Mouse (Mus musculus) lung, postnatal 25 days (tissue): ENCODE measurements around the gene Atp8b5.

Experiments
- DNase-seq: peaks from one replicate; pipeline ENCODE4 v3.0.0; 2022; ENCODE audit warnings: low spot score

Gene Atp8b5

DNA sequence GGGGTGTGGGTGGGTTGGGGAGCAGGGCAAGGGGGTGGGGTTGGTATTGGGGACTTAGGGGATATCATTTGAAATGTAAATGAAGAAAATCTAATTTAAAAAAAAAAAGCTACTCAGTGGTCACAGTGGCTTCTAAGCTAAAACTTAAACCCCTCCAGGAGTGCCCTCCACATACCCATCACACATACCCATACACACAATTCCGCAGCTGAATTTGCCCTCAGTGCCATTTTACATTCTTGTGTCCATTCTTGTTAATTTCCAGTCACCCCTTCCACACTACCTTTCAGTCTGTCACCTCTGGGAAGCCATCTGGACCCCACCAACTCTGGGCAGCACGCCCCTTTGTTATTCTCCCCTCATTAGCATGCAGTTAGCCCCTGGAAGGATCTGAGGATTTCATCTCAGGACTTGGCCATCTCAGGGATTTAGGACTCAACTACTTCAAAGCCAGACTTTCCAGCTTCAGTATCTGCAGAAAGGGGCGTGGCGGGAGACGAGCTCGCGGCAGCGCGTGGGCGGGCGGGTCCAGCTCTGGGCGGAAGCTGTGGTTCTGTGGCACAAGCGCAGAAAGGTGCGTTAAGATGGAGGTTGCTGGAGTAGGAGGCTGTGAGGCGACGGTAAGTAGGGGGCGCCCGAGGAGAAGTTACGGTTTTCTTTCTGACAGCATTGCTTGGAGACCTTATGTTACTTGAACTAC is at the start of gene Atp8b5:
TSS of gene Atp8b5 (plus strand) at position 537 of the 700 bp plus-strand sequence.
- peak; percentile 84 for DNase-seq

- DNase-seq = no peak
Measured at GRCm38 (mm10) chr4:43217997-43218396, 49.0 kb upstream of the Atp8b5 start.

- DNase-seq = no peak
Measured at GRCm38 (mm10) chr4:43231821-43232220, 35.1 kb upstream of the Atp8b5 start.

GRCm38 (mm10) chr4:43232985-43233384 is 34.0 kb upstream of the Atp8b5 start:
- no peak for DNase-seq

GRCm38 (mm10) chr4:43233489-43233888 is 33.5 kb upstream of the Atp8b5 start:
- no peak for DNase-seq

DNA sequence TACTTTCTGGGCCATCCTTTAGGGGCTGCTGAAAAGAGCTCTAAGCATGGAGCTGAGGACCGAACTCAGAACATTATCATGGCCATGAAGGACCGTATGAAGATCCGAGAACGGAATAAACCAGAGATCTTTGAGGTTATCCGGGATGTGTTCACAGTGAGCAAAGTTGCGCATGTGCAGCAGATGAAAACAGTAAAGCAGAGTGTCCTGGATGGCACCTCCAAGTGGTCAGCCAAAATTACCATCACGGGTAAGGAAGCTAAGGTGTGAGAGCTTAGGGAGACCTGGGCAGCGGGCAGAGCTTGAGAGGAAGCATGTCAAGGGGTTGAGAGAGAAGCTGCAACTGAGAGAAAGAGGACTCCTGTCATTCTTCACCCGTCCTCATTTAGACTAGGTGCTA is 30.1 kb upstream of the Atp8b5 start:
- DNase-seq = no peak

- DNase-seq = no peak
Measured at GRCm38 (mm10) chr4:43240716-43241115, 26.2 kb upstream of the Atp8b5 start.

GRCm38 (mm10) chr4:43244022-43244421 is 22.9 kb upstream of the Atp8b5 start:
- no peak for DNase-seq

DNA sequence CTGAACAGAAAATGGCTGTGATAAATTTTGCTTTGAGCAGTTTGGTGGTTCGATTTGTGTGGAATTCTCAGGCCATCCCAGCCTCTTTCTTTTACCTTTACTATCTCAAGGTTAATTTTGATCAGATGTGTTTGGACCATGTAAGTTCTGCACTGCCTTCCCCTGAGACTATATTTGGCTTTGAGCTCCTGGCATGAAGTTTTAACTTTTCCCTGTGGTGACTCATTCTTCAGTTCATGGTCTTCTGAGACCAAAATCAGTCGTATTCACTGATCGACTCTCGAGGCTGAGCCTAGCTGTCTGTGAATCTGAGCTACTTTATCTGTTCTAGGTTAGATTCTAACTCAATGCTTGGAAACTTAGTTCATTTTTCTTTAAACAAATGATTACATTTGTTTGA is 21.2 kb upstream of the Atp8b5 start:
- DNase-seq = no peak

DNA sequence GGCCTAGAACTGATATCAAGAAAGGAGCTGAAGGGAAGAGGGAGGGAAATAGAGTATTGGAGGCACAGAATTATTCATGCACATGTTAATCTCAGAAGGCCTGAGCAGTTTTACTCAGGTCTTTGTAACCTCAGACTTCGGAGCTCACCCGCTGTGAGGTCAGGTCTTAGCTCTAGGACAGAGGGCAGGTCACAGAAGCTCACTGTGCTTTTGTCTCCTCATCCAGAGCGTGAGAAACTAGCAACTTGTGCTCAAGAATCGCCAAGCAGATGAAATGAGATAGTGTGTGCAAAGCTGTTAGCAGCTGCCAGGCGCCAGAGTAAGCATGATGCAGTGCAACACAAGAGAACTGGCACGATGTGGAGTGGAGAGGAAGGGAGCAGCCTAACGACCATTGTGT is 18.9 kb upstream of the Atp8b5 start:
- no peak for DNase-seq

DNA sequence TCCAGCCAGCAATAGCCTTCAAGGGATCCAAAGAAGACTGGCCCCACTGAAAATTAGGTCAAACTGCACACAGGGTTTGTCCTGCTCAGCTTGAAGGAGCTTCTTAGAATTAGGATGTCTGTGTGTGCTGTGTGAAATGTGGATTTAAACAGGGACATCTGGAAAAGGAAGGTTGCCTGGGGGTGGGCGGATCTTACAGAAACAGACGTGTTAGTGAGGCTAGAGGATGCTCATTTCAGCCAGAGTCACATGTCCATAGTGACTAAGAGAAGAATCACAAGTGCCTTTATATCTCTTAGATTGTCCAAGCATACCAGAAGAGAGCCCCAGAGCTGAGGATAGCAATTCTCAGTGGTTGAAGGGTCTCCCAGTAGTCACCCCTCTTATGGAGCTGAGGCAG is 18.1 kb upstream of the Atp8b5 start:
- DNase-seq = no peak

DNA sequence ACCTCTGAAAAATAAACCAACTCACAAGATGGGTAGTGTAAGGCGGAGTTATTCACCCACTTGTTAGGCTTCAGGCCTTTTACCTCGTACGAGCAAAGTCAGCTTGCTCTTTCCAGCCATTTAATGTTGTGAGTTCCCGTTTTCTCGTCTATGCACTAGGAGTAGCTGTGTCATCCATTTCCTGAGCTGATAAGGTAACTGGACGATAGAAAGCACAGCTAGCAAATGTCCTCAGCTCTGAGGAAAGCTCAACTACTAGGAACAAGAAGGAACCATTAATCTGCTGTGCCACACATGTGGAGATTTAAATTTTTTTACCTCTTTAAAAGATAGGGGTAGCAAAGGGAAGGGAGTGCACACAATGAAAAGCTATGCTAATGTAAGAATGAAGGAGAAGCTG is 15.7 kb upstream of the Atp8b5 start:
- DNase-seq = no peak

DNA sequence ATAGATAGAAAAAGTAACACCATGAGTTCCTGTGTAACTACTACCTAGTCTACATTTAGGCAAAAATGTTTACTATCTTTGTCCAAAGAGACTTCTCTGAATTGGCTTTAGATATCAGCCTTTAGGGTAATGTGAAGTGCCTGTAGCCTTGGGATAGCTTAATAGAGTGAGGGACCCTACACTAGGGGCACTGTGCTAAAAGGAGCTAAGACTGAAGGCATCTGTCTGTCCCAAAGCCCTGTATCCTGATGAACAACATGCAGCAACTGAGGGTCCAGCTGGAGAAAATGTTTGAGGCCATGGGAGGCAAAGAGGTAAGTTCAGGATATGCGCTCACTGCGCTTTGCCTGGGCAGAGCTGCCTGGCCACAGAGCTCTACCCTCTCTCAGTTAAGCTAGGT is 9.9 kb upstream of the Atp8b5 start:
- DNase-seq = no peak

DNA sequence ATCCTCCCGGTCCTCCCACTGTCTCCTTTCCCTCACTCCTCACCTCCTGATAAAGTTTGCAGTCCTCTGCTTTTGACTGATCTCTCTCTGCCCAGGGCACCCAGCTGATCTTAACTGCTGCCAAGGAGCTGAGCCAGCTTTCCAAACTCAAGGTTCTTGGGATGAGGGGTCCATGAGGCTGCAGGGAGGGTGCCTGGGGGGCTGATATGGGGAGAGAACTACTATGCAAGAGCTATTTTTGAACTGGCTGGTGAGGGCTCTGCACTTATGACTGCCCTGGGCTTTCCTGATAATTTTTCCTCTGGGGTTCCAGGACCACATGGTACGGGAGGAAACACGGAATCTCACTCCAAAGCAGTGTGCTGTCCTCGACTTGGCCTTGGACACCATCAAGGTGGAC is 8.4 kb upstream of the Atp8b5 start:
- no peak for DNase-seq

- no peak for DNase-seq
Measured at GRCm38 (mm10) chr4:43259435-43259834, 7.5 kb upstream of the Atp8b5 start.

GRCm38 (mm10) chr4:43260096-43260495 is 6.9 kb upstream of the Atp8b5 start:
- DNase-seq = peak; percentile 7

DNA sequence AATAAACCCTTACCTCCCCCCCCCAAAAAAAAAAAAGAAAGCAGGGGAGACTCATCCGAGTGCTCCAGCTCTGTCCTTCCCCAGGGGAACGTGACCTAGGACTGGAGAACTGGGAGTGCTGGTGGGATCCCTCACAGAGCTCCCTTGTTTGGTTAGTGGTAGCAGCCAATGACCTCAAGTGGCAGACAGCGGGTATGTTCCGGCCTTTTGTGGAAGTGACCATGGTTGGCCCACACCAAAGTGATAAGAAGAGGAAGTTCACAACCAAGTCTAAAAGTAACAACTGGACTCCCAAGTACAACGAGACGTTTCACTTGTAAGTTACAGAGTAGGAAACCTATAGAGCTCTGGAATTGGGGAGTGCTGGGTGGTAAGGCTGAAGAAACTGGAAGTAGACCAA is 4.1 kb upstream of the Atp8b5 start:
- DNase-seq = peak; percentile 23

DNA sequence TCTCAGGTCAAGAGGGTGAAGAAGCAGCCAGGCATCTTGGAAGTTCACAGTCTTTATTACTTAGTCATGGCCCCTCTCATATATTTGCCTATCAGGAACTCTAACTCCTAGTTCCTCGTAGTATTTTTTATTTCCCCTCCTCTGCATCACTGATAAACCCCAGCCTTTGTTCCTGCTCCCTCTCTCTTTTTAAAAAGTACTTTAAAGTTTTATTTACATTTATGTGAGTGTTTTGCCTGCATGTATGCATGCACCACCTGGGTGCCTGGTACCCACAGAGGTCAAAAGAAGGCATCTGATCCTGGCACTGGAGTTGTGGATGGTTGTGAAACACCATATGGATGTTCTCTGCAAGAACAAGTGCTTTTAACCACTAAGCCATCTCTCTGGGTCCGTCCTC is 813 bp upstream of the Atp8b5 start:
- DNase-seq = no peak

GRCm38 (mm10) chr4:43267323-43267658 is 332 bp downstream of the Atp8b5 start:
- DNase-seq = no peak

- no peak for DNase-seq
Measured at GRCm38 (mm10) chr4:43285476-43285875, 18.5 kb downstream of the Atp8b5 start.

- no peak for DNase-seq
Measured at GRCm38 (mm10) chr4:43287305-43287704, 20.3 kb downstream of the Atp8b5 start.

DNA sequence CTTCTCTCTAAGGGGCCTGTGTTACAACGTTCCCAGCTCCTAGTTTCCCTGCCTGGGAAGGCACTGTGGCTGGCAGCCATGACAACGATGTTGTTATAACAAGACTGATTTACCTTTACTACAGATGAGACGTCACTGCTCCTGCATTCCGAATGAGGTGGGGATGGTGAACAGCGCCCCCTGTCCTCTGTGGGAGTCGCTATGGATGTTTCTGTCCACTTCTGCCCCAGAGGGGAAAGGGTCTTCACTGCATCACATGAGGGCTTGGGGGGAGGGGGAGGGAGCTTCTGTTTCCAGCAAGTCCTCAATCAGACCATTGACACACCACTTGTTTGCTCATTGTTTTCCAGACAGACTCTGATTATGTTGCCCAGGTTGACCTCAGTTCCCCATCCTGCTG is 27.0 kb downstream of the Atp8b5 start:
- no peak for DNase-seq

DNA sequence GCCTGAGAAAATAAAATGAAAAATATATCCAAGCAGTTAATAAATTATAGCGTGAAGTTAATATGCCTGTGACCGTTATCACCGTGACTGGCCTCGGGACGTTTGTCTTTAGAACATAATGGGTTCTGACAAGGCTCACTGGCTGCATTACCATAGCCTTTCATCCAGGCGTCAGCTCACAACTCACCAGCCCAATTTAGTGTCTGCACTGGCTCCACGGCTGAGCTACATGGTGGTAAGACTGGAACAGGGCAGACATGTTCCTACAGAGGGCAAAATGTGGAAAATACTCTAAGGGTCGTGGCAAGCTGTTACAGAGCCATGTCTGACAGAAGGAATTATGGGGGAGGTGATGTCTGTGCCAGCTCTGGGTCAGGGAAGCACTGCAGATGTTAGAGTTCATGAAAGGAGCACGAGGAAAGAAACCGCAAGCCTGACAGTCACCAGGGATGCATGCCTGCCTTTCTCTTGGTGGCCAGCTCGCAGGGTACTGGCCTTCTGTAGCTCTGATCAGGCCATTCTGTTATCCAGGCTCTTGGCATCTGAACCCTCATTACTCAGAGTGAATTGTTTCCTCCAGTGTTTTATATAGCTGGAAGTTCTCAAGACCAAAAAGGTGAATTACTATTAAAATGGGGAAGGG is 42.9 kb downstream of the Atp8b5 start:
- DNase-seq = no peak

DNA sequence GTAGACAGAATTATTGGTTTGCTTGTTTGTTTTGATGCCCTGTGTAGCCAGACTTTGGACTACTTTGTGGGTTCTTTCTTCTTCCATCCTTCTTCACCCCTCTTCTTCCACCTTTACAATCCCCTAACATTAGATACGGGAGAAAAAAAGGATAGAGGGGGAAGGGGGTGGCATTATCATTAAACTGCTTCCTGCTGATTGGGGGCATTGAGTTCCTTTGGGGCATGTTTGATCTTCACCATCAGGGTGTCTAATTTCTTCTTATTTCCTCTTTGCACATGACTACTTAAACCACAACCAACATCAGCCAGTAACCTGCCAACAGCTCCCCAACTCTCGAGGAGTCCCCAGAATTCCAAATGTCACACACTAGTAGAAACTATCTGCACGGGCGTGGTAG is 54.6 kb downstream of the Atp8b5 start:
- no peak for DNase-seq
